Mouse (Mus musculus) brain, embryonic 14.5 days (tissue): ENCODE results near the gene Ten1.

Source experiments
- CTCF ChIP-seq: fragments of 200-500 bp; IDR thresholded peaks from 2 replicates; pipeline ENCODE4 v1.5.1; 2012; ENCODE audit warnings: inconsistent platforms, mild to moderate bottlenecking, moderate library complexity, borderline replicate concordance; ENCODE audit not compliant: insufficient read depth, insufficient read length; ENCODE audit errors: extremely low read depth
- POLR2A ChIP-seq: fragments of 200-500 bp; IDR thresholded peaks from 2 replicates; pipeline ENCODE4 v1.6.1; 2012; ENCODE audit warnings: mild to moderate bottlenecking, inconsistent platforms, borderline replicate concordance; ENCODE audit not compliant: poor library complexity, insufficient read depth, insufficient read length, severe bottlenecking; ENCODE audit errors: extremely low read depth

DNA sequence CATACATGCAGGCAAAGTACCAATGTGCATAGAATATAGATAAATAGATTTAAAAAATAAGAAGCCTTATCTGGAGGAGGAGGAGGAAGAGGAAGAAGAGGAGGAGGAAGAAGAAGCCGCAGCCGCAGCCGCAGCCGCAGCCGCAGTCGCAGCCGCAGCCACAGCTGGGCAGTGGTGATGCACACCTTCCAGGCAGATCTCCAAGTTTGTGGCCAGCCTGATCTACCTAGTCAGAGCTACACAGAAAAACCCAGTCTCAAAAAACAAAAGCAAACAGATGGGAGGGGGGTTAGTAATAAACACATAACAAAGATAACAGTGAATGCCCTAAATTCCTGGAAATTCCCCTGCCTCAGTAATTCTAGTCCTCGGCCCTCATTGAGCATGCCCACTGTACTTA is 4.0 kb upstream of the Ten1 start:
- TF ChIP-seq CTCF (no peak), POLR2A (no peak)
